Mouse (Mus musculus): ENCODE measurements around the gene Lrrc74a. TPM values are rescaled to one million over a fixed set of nuclear protein-coding genes. Genes with fewer than 3 reads are reported as not detected.

Gene Lrrc74a
- polyA plus RNA-seq, 1 experiment = not detected

DNA sequence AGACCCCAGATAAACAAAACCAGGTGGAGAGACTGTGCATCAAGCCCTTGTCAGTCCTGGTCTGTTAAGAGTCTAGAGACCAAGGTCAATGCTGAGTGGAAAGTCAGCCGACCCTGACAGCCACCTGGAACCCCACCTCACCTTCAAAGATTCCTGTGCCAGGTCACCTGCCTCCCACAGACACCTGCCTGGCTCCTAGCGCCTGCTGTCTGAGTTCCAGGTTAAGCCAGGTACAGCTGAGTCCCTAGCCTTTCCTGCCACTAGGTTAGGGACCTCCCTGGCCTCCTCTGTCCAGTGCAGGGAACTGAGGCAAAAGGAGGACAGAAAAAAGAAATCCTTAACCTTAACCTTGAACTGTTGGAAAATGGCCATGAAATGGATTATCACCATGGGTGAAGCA lies 70.7 kb downstream of the Lrrc74a start:
- peaks cover 33% of the 10 kb centered on the region for H3K4me1 ChIP-seq (ENCODE audit: control insufficient read depth, insufficient read depth, low read length)
- H3K36me3 ChIP-seq (ENCODE audit: control insufficient read depth, insufficient read depth, low read length, poor library complexity, severe bottlenecking) = no peaks in the 10 kb centered on the region
- H3K9ac ChIP-seq (ENCODE audit: low read depth, poor library complexity, severe bottlenecking) = no peak overlapping the region
- H3K27me3 ChIP-seq (ENCODE audit: control insufficient read depth, insufficient read depth, low read length, poor library complexity, severe bottlenecking) = no peaks in the 10 kb centered on the region
- no peak overlapping the region for H3K4me3 ChIP-seq (ENCODE audit: low read depth, low read length)
- no peaks in the 10 kb centered on the region for H3K9me3 ChIP-seq (replicated peaks; ENCODE audit: control insufficient read depth, insufficient read depth, low read length, poor library complexity, severe bottlenecking)
- peak overlapping the region; percentile 49; the same call in 1 of the 2 replicates for H3K27ac ChIP-seq (ENCODE audit: insufficient read depth, low read length)
- TF ChIP-seq EP300 (IDR thresholded peaks at IDR 0.05; ENCODE audit: insufficient read depth, low read depth, low read length) = peak; percentile 79; the same call in 1 of the 2 replicates
- no peak for TF ChIP-seq CTCF (IDR thresholded peaks at IDR 0.05; ENCODE audit: low read depth, low read length)
- no peak for TF ChIP-seq POLR2A (IDR thresholded peaks at IDR 0.05; ENCODE audit: insufficient read depth, low read length)

DNA sequence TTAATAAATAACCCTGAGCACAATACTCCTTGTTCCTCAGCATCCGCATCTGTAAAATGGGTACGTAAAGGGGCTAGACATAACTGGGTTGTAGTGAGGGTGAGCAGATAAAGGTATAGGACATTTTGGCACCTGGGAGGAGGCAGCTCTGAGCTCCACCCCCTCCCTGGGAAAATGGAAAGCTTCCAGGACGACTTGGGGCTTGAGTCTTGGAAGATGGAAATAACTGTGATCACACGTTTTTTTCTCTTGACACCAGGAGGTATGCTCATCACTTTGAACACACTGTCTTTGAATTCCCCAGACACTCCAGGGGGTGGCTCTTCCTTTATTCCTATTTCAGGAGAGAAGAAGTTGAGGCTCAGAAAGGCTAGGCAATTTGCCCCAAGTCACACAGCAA lies 71.1 kb downstream of the Lrrc74a start:
- H3K4me1 ChIP-seq (ENCODE audit: control insufficient read depth, insufficient read depth, low read length) = peaks cover 31% of the 10 kb centered on the region
- no peak for TF ChIP-seq CTCF (IDR thresholded peaks at IDR 0.05; ENCODE audit: low read depth, low read length)
- no peak for TF ChIP-seq EP300 (IDR thresholded peaks at IDR 0.05; ENCODE audit: insufficient read depth, low read depth, low read length)
- no peak for TF ChIP-seq POLR2A (IDR thresholded peaks at IDR 0.05; ENCODE audit: insufficient read depth, low read length)
- no peaks in the 10 kb centered on the region for H3K9me3 ChIP-seq (replicated peaks; ENCODE audit: control insufficient read depth, insufficient read depth, low read length, poor library complexity, severe bottlenecking)
- no peak overlapping the region for H3K4me3 ChIP-seq (ENCODE audit: low read depth, low read length)
- peak overlapping the region; percentile 64 for H3K27ac ChIP-seq (ENCODE audit: insufficient read depth, low read length)
- no peaks in the 10 kb centered on the region for H3K27me3 ChIP-seq (ENCODE audit: control insufficient read depth, insufficient read depth, low read length, poor library complexity, severe bottlenecking)
- no peak overlapping the region for H3K9ac ChIP-seq (ENCODE audit: low read depth, poor library complexity, severe bottlenecking)
- H3K36me3 ChIP-seq (ENCODE audit: control insufficient read depth, insufficient read depth, low read length, poor library complexity, severe bottlenecking) = no peaks in the 10 kb centered on the region

DNA sequence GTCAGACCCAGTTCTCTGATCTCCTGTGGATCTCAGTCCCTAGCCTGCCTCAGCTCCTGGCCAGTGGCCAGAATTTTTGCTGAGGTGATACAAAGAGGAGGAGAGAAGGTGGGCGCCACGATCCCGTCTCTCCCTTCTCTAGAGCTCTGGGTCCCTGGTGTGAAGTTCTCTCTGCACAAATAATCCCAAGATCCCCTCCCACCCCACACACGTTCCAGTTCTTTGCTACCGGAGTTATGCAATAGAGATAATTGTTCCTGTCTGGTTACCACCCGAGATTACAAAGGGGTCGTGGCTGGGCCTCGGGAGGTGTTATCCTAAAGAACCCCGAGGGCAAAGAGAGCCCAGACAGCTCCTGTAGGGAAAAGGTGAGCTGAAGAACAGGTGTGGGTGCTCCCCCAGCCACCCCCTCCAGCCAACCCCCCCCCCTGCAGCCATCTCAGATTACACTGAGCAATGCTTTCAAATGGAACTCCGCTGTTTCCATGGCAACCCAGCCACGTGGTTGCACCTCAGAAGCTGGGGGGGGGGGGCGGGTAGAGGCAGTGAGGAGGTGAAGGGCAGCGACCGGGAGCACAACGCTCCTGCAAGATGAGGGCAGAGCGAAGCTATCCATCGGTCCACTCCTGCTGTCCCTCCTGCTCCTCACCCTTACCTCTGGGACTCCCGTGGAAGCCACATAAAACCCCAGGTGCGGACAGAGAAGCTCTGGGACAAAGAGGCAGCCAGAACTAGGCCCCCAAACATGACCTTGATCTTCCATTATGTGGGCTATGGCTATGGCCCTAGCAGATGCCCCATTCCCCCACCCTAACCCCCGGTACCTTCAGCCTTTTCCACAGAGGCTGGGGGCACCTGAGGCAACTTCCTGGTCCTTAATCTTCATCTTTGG lies 72.1 kb downstream of the Lrrc74a start:
- H3K9ac ChIP-seq (ENCODE audit: low read depth, poor library complexity, severe bottlenecking) = peak overlapping the region; percentile 26
- TF ChIP-seq EP300 (IDR thresholded peaks at IDR 0.05; ENCODE audit: insufficient read depth, low read depth, low read length) = no peak; the same call in 1 of the 2 replicates
- TF ChIP-seq POLR2A (IDR thresholded peaks at IDR 0.05; ENCODE audit: insufficient read depth, low read length) = peak; percentile 34
- no peaks in the 10 kb centered on the region for H3K27me3 ChIP-seq (ENCODE audit: control insufficient read depth, insufficient read depth, low read length, poor library complexity, severe bottlenecking)
- no peaks in the 10 kb centered on the region for H3K9me3 ChIP-seq (replicated peaks; ENCODE audit: control insufficient read depth, insufficient read depth, low read length, poor library complexity, severe bottlenecking)
- peaks cover 32% of the 10 kb centered on the region for H3K4me1 ChIP-seq (ENCODE audit: control insufficient read depth, insufficient read depth, low read length)
- peak overlapping the region; percentile 64 for H3K27ac ChIP-seq (ENCODE audit: insufficient read depth, low read length)
- no peaks in the 10 kb centered on the region for H3K36me3 ChIP-seq (ENCODE audit: control insufficient read depth, insufficient read depth, low read length, poor library complexity, severe bottlenecking)
- H3K4me3 ChIP-seq (ENCODE audit: low read depth, low read length) = peak overlapping the region; percentile 53

DNA sequence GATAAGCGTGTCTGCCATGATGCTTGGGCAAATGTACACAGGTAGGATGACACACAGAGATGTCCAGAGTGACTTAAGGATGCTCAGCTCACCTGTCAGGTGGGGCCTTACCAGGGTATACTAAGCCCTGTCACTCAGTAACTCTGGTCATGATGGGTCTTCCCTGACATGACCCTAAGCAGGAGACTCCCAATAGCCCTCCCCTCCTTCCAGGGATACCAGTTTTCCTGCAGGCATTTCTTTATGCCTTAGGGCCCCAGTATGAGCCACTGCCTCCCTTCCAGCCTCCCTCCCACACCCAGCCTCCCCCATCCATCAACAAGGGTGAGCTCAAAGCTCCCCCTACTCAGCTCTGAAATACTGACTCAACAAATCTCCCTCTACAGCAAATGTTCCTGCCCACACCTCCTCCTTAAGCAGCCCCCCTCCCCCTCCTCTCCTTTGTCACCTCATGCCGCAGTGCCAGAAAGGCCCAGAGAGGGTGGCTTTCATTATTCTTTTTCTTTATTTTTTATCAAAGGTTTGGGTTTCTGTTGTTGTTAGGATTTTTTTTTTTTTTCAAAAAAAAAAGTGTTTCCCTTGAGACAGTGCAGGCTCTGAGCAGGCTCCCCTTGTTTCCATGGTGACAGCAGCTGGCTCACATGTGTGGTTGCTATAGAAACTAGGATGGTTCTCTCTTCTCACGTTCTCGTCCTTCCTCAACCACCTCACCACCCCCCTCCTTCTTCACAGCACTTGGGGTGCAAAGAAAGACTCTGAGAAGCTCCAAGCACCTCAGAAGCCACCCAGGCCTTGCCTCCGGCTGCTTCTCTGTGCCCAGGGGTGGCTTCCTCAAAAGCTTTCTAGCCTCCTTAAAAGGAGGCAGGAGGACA lies 73.0 kb downstream of the Lrrc74a start:
- Histone ChIP-seq H3K27ac (ENCODE audit: insufficient read depth, low read length) (peak overlapping the region; percentile 48), H3K36me3 (ENCODE audit: control insufficient read depth, insufficient read depth, low read length, poor library complexity, severe bottlenecking) (no peaks in the 10 kb centered on the region), H3K4me1 (ENCODE audit: control insufficient read depth, insufficient read depth, low read length) (peaks cover 32% of the 10 kb centered on the region), H3K4me3 (ENCODE audit: low read depth, low read length) (peak overlapping the region; percentile 53), H3K27me3 (ENCODE audit: control insufficient read depth, insufficient read depth, low read length, poor library complexity, severe bottlenecking) (no peaks in the 10 kb centered on the region), H3K9ac (ENCODE audit: low read depth, poor library complexity, severe bottlenecking) (peak overlapping the region; percentile 26; the same call in 1 of the 2 replicates), H3K9me3 (replicated peaks; ENCODE audit: control insufficient read depth, insufficient read depth, low read length, poor library complexity, severe bottlenecking) (no peaks in the 10 kb centered on the region)
- TF ChIP-seq POLR2A (IDR thresholded peaks at IDR 0.05; ENCODE audit: insufficient read depth, low read length) = no peak
- peak; percentile 35; the same call in 1 of the 2 replicates for TF ChIP-seq EP300 (IDR thresholded peaks at IDR 0.05; ENCODE audit: insufficient read depth, low read depth, low read length)

DNA sequence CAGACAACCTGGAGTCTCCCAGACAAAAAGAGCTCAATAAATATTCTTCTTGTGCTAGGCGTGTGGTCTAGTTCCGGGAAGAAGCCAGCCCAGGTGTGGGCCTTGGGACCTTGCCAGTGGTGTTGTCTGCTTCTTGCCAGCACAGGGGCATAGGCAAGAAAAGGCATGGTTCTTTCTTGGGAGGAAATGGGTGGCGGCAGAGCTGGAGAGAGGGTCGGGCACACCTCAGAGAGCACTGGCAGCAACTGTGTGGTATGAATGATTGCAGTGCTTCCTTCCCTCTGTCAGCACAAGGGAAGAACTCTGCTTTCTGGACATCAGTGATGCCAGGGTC lies 73.6 kb downstream of the Lrrc74a start:
- Histone ChIP-seq H3K4me3 (ENCODE audit: low read depth, low read length) (no peak overlapping the region), H3K36me3 (ENCODE audit: control insufficient read depth, insufficient read depth, low read length, poor library complexity, severe bottlenecking) (no peaks in the 10 kb centered on the region), H3K27me3 (ENCODE audit: control insufficient read depth, insufficient read depth, low read length, poor library complexity, severe bottlenecking) (no peaks in the 10 kb centered on the region), H3K27ac (ENCODE audit: insufficient read depth, low read length) (no peak overlapping the region), H3K9me3 (replicated peaks; ENCODE audit: control insufficient read depth, insufficient read depth, low read length, poor library complexity, severe bottlenecking) (no peaks in the 10 kb centered on the region), H3K4me1 (ENCODE audit: control insufficient read depth, insufficient read depth, low read length) (peaks cover 32% of the 10 kb centered on the region), H3K9ac (ENCODE audit: low read depth, poor library complexity, severe bottlenecking) (no peak overlapping the region)
- TF ChIP-seq CTCF (IDR thresholded peaks at IDR 0.05; ENCODE audit: low read depth, low read length) (no peak), POLR2A (IDR thresholded peaks at IDR 0.05; ENCODE audit: insufficient read depth, low read length) (no peak), EP300 (IDR thresholded peaks at IDR 0.05; ENCODE audit: insufficient read depth, low read depth, low read length) (no peak)
